Mouse (Mus musculus): ENCODE measurements around the gene Lrrc40. TPM values are rescaled to one million over a fixed set of nuclear protein-coding genes. Genes with fewer than 3 reads are reported as not detected.

Gene Lrrc40
- polyA plus RNA-seq (2016; fragmentation: Nextera tagmentation; extraction: Ambion mirVana): 55.0 and 55.6 TPM in 2 replicates

- H3K4me1 ChIP-seq (replicated peaks): peaks cover 21% of the 10 kb centered on the region
- H3K27me3 ChIP-seq (replicated peaks): no peaks in the 10 kb centered on the region
- peak within 1 kb of the TSS; percentile 81 for H3K4me2 ChIP-seq
- peak within 1 kb of the TSS; percentile 69 for H3K4me3 ChIP-seq
- ATAC-seq (ENCODE audit: insufficient number of reproducible peaks, low FRiP score): peak; percentile 96
- WGBS: under 1% methylated on average over 55 of the region's 55 CpGs
- no peaks in the 10 kb centered on the region for H3K36me3 ChIP-seq
- peak within 1 kb of the TSS; percentile 98 for H3K9ac ChIP-seq
- no peaks in the 10 kb centered on the region for H3K9me3 ChIP-seq (replicated peaks)
- peak within 1 kb of the TSS; percentile 86 for H3K27ac ChIP-seq (ENCODE audit: poor library complexity, severe bottlenecking)
Observed at GRCm38 (mm10) chr3:158036329-158036988, at the start of gene Lrrc40, which contains the start of gene Srsf11. TSS of gene Lrrc40 (plus strand) at chr3:158036662. TSS of gene Srsf11 (minus strand) at chr3:158036639.

- peaks cover 32% of the 10 kb centered on the region for H3K36me3 ChIP-seq
- no peaks in the 10 kb centered on the region for H3K27me3 ChIP-seq (replicated peaks)
- ATAC-seq (ENCODE audit: insufficient number of reproducible peaks, low FRiP score): no peak
- H3K4me1 ChIP-seq (replicated peaks): no peaks in the 10 kb centered on the region
- H3K27ac ChIP-seq (ENCODE audit: poor library complexity, severe bottlenecking): no peak overlapping the region
- H3K9me3 ChIP-seq (replicated peaks): no peaks in the 10 kb centered on the region
- H3K4me3 ChIP-seq: no peak overlapping the region
- H3K9ac ChIP-seq: no peak overlapping the region
- H3K4me2 ChIP-seq: no peak overlapping the region
Observed at GRCm38 (mm10) chr3:157993322-157993721, 43.1 kb upstream of the Lrrc40 start.

GRCm38 (mm10) chr3:157995726-157996125, 40.7 kb upstream of the Lrrc40 start:
- H3K27ac ChIP-seq (ENCODE audit: poor library complexity, severe bottlenecking): no peak overlapping the region
- no peak overlapping the region for H3K9ac ChIP-seq
- H3K27me3 ChIP-seq (replicated peaks): no peaks in the 10 kb centered on the region
- H3K4me3 ChIP-seq: no peak overlapping the region
- WGBS: 95% methylated on average over 2 of the region's 2 CpGs
- no peak for ATAC-seq (ENCODE audit: insufficient number of reproducible peaks, low FRiP score)
- H3K9me3 ChIP-seq (replicated peaks): no peaks in the 10 kb centered on the region
- H3K4me1 ChIP-seq (replicated peaks): no peaks in the 10 kb centered on the region
- peaks cover 21% of the 10 kb centered on the region for H3K36me3 ChIP-seq
- H3K4me2 ChIP-seq: no peak overlapping the region

- no peak for ATAC-seq (ENCODE audit: insufficient number of reproducible peaks, low FRiP score)
Observed at GRCm38 (mm10) chr3:157998742-157999369, 37.6 kb upstream of the Lrrc40 start.

GRCm38 (mm10) chr3:158008647-158009046, 27.8 kb upstream of the Lrrc40 start:
- H3K27ac ChIP-seq (ENCODE audit: poor library complexity, severe bottlenecking): no peak overlapping the region
- H3K9me3 ChIP-seq (replicated peaks): no peaks in the 10 kb centered on the region
- WGBS: 72% methylated on average over 1 of the region's 1 CpGs
- no peaks in the 10 kb centered on the region for H3K27me3 ChIP-seq (replicated peaks)
- no peak overlapping the region for H3K4me3 ChIP-seq
- ATAC-seq (ENCODE audit: insufficient number of reproducible peaks, low FRiP score): no peak
- no peak overlapping the region for H3K4me2 ChIP-seq
- peaks cover 41% of the 10 kb centered on the region for H3K36me3 ChIP-seq
- H3K9ac ChIP-seq: no peak overlapping the region
- peaks cover 5% of the 10 kb centered on the region; the same call in 1 of the 2 replicates for H3K4me1 ChIP-seq (replicated peaks)

More at GRCm38 (mm10) chr3:157998742-157999369, 37.6 kb upstream of the Lrrc40 start:
- peaks cover 34% of the 10 kb centered on the region for H3K36me3 ChIP-seq
- no peak overlapping the region for H3K9ac ChIP-seq
- H3K9me3 ChIP-seq (replicated peaks): no peaks in the 10 kb centered on the region
- H3K4me1 ChIP-seq (replicated peaks): no peaks in the 10 kb centered on the region
- no peak overlapping the region for H3K27ac ChIP-seq (ENCODE audit: poor library complexity, severe bottlenecking)
- no peak overlapping the region for H3K4me2 ChIP-seq
- 68% methylated on average over 1 of the region's 1 CpGs for WGBS
- no peak overlapping the region for H3K4me3 ChIP-seq
- H3K27me3 ChIP-seq (replicated peaks): no peaks in the 10 kb centered on the region

GRCm38 (mm10) chr3:158009762-158010320, 26.6 kb upstream of the Lrrc40 start:
- Histone ChIP-seq H3K4me1 (replicated peaks) (peaks cover 5% of the 10 kb centered on the region; the same call in 1 of the 2 replicates), H3K9me3 (replicated peaks) (no peaks in the 10 kb centered on the region), H3K9ac (no peak overlapping the region), H3K4me2 (no peak overlapping the region), H3K27me3 (replicated peaks) (no peaks in the 10 kb centered on the region), H3K36me3 (peaks cover 44% of the 10 kb centered on the region), H3K4me3 (no peak overlapping the region), H3K27ac (ENCODE audit: poor library complexity, severe bottlenecking) (no peak overlapping the region)
- ATAC-seq (ENCODE audit: insufficient number of reproducible peaks, low FRiP score): no peak
- WGBS: 43% methylated on average over 1 of the region's 1 CpGs

GRCm38 (mm10) chr3:158031371-158031925, 5.0 kb upstream of the Lrrc40 start:
- H3K9ac ChIP-seq: peak overlapping the region; percentile 99
- peak; percentile 92 for ATAC-seq (ENCODE audit: insufficient number of reproducible peaks, low FRiP score)
- H3K4me2 ChIP-seq: peak overlapping the region; percentile 77
- H3K27me3 ChIP-seq (replicated peaks): no peaks in the 10 kb centered on the region
- WGBS: under 1% methylated on average over 61 of the region's 61 CpGs
- H3K9me3 ChIP-seq (replicated peaks): no peaks in the 10 kb centered on the region
- H3K4me3 ChIP-seq: peak overlapping the region; percentile 98
- H3K36me3 ChIP-seq: peaks cover 5% of the 10 kb centered on the region
- peak overlapping the region; percentile 97 for H3K27ac ChIP-seq (ENCODE audit: poor library complexity, severe bottlenecking)
- peaks cover 26% of the 10 kb centered on the region for H3K4me1 ChIP-seq (replicated peaks)

- no peak for ATAC-seq (ENCODE audit: insufficient number of reproducible peaks, low FRiP score)
- WGBS: 9% methylated on average over 4 of the region's 4 CpGs
- H3K4me2 ChIP-seq: peak overlapping the region; percentile 77
Observed at GRCm38 (mm10) chr3:158032106-158032505, 4.4 kb upstream of the Lrrc40 start.

GRCm38 (mm10) chr3:158035866-158036265, 596 bp upstream of the Lrrc40 start:
- H3K36me3 ChIP-seq: no peaks in the 10 kb centered on the region
- peak overlapping the region; percentile 69 for H3K4me3 ChIP-seq
- peak overlapping the region; percentile 81 for H3K4me2 ChIP-seq
- peak overlapping the region; percentile 98 for H3K9ac ChIP-seq
- peak overlapping the region; percentile 86 for H3K27ac ChIP-seq (ENCODE audit: poor library complexity, severe bottlenecking)
- ATAC-seq (ENCODE audit: insufficient number of reproducible peaks, low FRiP score): no peak
- no peaks in the 10 kb centered on the region for H3K27me3 ChIP-seq (replicated peaks)
- H3K9me3 ChIP-seq (replicated peaks): no peaks in the 10 kb centered on the region
- WGBS: 1% methylated on average over 11 of the region's 11 CpGs
- H3K4me1 ChIP-seq (replicated peaks): peaks cover 21% of the 10 kb centered on the region

More at GRCm38 (mm10) chr3:158032106-158032505, 4.4 kb upstream of the Lrrc40 start:
- H3K9ac ChIP-seq: peak overlapping the region; percentile 99
- peak overlapping the region; percentile 98 for H3K4me3 ChIP-seq
- H3K9me3 ChIP-seq (replicated peaks): no peaks in the 10 kb centered on the region
- 0 out of 2 replicates have a peak, but pooled peaks cover under 1% of the 10 kb centered on the region for H3K36me3 ChIP-seq
- H3K27me3 ChIP-seq (replicated peaks): no peaks in the 10 kb centered on the region
- H3K27ac ChIP-seq (ENCODE audit: poor library complexity, severe bottlenecking): peak overlapping the region; percentile 97
- H3K4me1 ChIP-seq (replicated peaks): peaks cover 26% of the 10 kb centered on the region

- H3K27me3 ChIP-seq (replicated peaks): no peaks in the 10 kb centered on the region
- ATAC-seq (ENCODE audit: insufficient number of reproducible peaks, low FRiP score): no peak
- no peaks in the 10 kb centered on the region for H3K36me3 ChIP-seq
- H3K4me1 ChIP-seq (replicated peaks): peaks cover 14% of the 10 kb centered on the region; the same call in 1 of the 2 replicates
- no peak overlapping the region for H3K27ac ChIP-seq (ENCODE audit: poor library complexity, severe bottlenecking)
- no peaks in the 10 kb centered on the region for H3K9me3 ChIP-seq (replicated peaks)
- 80% methylated on average over 3 of the region's 3 CpGs for WGBS
- H3K4me2 ChIP-seq: no peak overlapping the region
- H3K9ac ChIP-seq: no peak overlapping the region
- H3K4me3 ChIP-seq: no peak overlapping the region
Observed at GRCm38 (mm10) chr3:158038106-158038505, 1.6 kb downstream of the Lrrc40 start.

- Histone ChIP-seq H3K9ac (no peak overlapping the region), H3K27me3 (replicated peaks) (no peaks in the 10 kb centered on the region), H3K36me3 (no peaks in the 10 kb centered on the region), H3K4me2 (no peak overlapping the region), H3K9me3 (replicated peaks) (no peaks in the 10 kb centered on the region), H3K4me1 (replicated peaks) (peaks cover 3% of the 10 kb centered on the region; the same call in 1 of the 2 replicates), H3K4me3 (no peak overlapping the region), H3K27ac (ENCODE audit: poor library complexity, severe bottlenecking) (no peak overlapping the region)
- no peak for ATAC-seq (ENCODE audit: insufficient number of reproducible peaks, low FRiP score)
- 89% methylated on average over 2 of the region's 2 CpGs for WGBS
Observed at GRCm38 (mm10) chr3:158040755-158041154, 4.3 kb downstream of the Lrrc40 start.
